ENCODE assay signal across 23 mouse cellular contexts in the genomic region with DNA sequence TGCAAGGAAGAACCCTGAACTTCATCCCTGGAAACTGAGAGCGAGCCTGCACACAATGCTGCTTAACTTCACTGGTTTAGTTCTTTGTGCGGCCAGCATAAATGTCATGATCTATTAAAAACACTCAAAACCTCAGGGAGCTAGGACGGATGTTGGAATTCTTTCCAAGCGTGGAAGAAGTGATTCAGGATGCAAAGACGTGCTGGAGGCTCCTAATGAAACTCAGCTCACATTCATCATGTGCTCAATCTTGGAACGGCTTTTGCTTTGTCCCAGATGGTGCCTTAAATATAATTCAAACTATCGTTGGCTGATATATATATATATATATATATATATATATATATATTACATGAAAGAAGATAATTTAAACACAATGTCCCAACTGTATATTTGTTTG. TPM values are rescaled to one million over a fixed set of nuclear protein-coding genes. Genes with fewer than 3 reads are reported as not detected.
DNase-seq lines count a peak whose midpoint lies in the region; ATAC-seq and TF ChIP-seq lines count a peak whose summit lies in the region.
"Had no signal": no experiment of that assay in that cellular context is flagged by ENCODE, and none has a peak within 500 bp of the region (broad histone marks: within the 10 kb centered on the region; RNA-seq: fewer than 3 reads in every experiment).

No protein-coding gene starts in this region.

- intact Hi-C loops in heart, adult 2 months (cut with DNase I): no loop called here

- H3K27ac ChIP-seq in intestine, embryonic 15.5 days: no peak overlapping the region
- H3K27ac ChIP-seq in intestine, postnatal 0 days (ENCODE audit: low read depth, low read length): no peak overlapping the region
- H3K27ac ChIP-seq in lung, embryonic 14.5 days (ENCODE audit: low read depth): no peak overlapping the region
- H3K27ac ChIP-seq in lung, postnatal 0 days (ENCODE audit: low read length): no peak overlapping the region
- no peak overlapping the region for H3K27ac ChIP-seq in stomach, embryonic 16.5 days (ENCODE audit: low read length)
- H3K27ac ChIP-seq in stomach, postnatal 0 days (replicated peaks): no peak overlapping the region
- no peak overlapping the region for H3K27ac ChIP-seq in heart, adult 2 months
- H3K27ac ChIP-seq: heart, embryonic 10.5 days; heart, embryonic 15.5 days; liver, embryonic 15.5 days; midbrain, embryonic 10.5 days; midbrain, embryonic 15.5 days; neural tube, embryonic 12.5 days had no signal

- WGBS in intestine, embryonic 15.5 days: 52% methylated on average over 7 of the region's 7 CpGs
- WGBS in intestine, postnatal 0 days: 53% methylated on average over 7 of the region's 7 CpGs
- WGBS in lung, embryonic 14.5 days: 37% methylated on average over 7 of the region's 7 CpGs
- WGBS in lung, postnatal 0 days: 54% methylated on average over 7 of the region's 7 CpGs
- WGBS in stomach, embryonic 16.5 days: 48% methylated on average over 7 of the region's 7 CpGs
- 39% methylated on average over 7 of the region's 7 CpGs for WGBS in stomach, postnatal 0 days
- 63% methylated on average over 7 of the region's 7 CpGs for whole genome bisulfite sequencing in heart, adult 2 months

- no peaks in the 10 kb centered on the region for H3K27me3 ChIP-seq in intestine, embryonic 15.5 days (replicated peaks)
- no peaks in the 10 kb centered on the region for H3K27me3 ChIP-seq in intestine, postnatal 0 days (replicated peaks; ENCODE audit: control insufficient read depth, insufficient read depth, low read length)
- H3K27me3 ChIP-seq in lung, embryonic 14.5 days (ENCODE audit: insufficient read depth, low read length): no peaks in the 10 kb centered on the region
- no peaks in the 10 kb centered on the region for H3K27me3 ChIP-seq in lung, postnatal 0 days (replicated peaks; ENCODE audit: insufficient read depth, low read length)
- H3K27me3 ChIP-seq in stomach, embryonic 16.5 days (ENCODE audit: control insufficient read depth, insufficient read depth, low read length): no peaks in the 10 kb centered on the region
- no peaks in the 10 kb centered on the region for H3K27me3 ChIP-seq in stomach, postnatal 0 days (ENCODE audit: control insufficient read depth, insufficient read depth, low read length)
- H3K27me3 ChIP-seq in heart, adult 2 months (ENCODE audit: control insufficient read depth, insufficient read depth, low read length): no peaks in the 10 kb centered on the region
- H3K27me3 ChIP-seq: heart, embryonic 15.5 days; liver, embryonic 15.5 days; midbrain, embryonic 15.5 days; neural tube, embryonic 12.5 days had no signal

- no peaks in the 10 kb centered on the region for H3K36me3 ChIP-seq in intestine, embryonic 15.5 days
- H3K36me3 ChIP-seq in intestine, postnatal 0 days (ENCODE audit: control insufficient read depth, insufficient read depth): no peaks in the 10 kb centered on the region
- no peaks in the 10 kb centered on the region for H3K36me3 ChIP-seq in lung, embryonic 14.5 days (ENCODE audit: insufficient read depth)
- no peaks in the 10 kb centered on the region for H3K36me3 ChIP-seq in lung, postnatal 0 days (ENCODE audit: insufficient read depth, low read length)
- H3K36me3 ChIP-seq in stomach, embryonic 16.5 days (ENCODE audit: control insufficient read depth, insufficient read depth, low read length): no peaks in the 10 kb centered on the region
- H3K36me3 ChIP-seq in stomach, postnatal 0 days (ENCODE audit: control insufficient read depth, insufficient read depth, low read length): no peaks in the 10 kb centered on the region
- no peaks in the 10 kb centered on the region for H3K36me3 ChIP-seq in heart, adult 2 months (ENCODE audit: control insufficient read depth, insufficient read depth, low read length)
- H3K36me3 ChIP-seq: heart, embryonic 10.5 days; heart, embryonic 15.5 days; liver, embryonic 15.5 days; midbrain, embryonic 10.5 days; midbrain, embryonic 15.5 days; neural tube, embryonic 12.5 days had no signal

- no peak overlapping the region for H3K4me3 ChIP-seq in intestine, embryonic 15.5 days (replicated peaks)
- H3K4me3 ChIP-seq in intestine, postnatal 0 days (ENCODE audit: low read depth, low read length): no peak overlapping the region
- no peak overlapping the region for H3K4me3 ChIP-seq in lung, embryonic 14.5 days (ENCODE audit: low read depth, low read length)
- no peak overlapping the region for H3K4me3 ChIP-seq in lung, postnatal 0 days (ENCODE audit: low read depth, low read length)
- H3K4me3 ChIP-seq in stomach, embryonic 16.5 days (replicated peaks; ENCODE audit: low read length): no peak overlapping the region
- no peak overlapping the region for H3K4me3 ChIP-seq in stomach, postnatal 0 days (ENCODE audit: low read depth, low read length)
- no peak overlapping the region for H3K4me3 ChIP-seq in heart, adult 2 months
- H3K4me3 ChIP-seq: heart, embryonic 10.5 days; heart, embryonic 15.5 days; liver, embryonic 15.5 days; midbrain, embryonic 10.5 days; midbrain, embryonic 15.5 days; myocyte; neural tube, embryonic 12.5 days had no signal

- H3K4me2 ChIP-seq in intestine, embryonic 15.5 days (replicated peaks): no peak overlapping the region
- no peak overlapping the region for H3K4me2 ChIP-seq in intestine, postnatal 0 days (replicated peaks; ENCODE audit: low read depth)
- H3K4me2 ChIP-seq in lung, embryonic 14.5 days: no peak overlapping the region
- H3K4me2 ChIP-seq in lung, postnatal 0 days (replicated peaks; ENCODE audit: low read depth, low read length): no peak overlapping the region
- no peak overlapping the region for H3K4me2 ChIP-seq in stomach, embryonic 16.5 days (ENCODE audit: low read depth, low read length)
- H3K4me2 ChIP-seq in stomach, postnatal 0 days (replicated peaks; ENCODE audit: low read depth): no peak overlapping the region
- H3K4me2 ChIP-seq: heart, embryonic 15.5 days; liver, embryonic 15.5 days; midbrain, embryonic 15.5 days; neural tube, embryonic 12.5 days had no signal

- DNase-seq in lung, embryonic 14.5 days: peak; percentile 84
- DNase-seq in lung, postnatal 0 days (ENCODE audit: low spot score): no peak
- no peak for DNase-seq in stomach, postnatal 0 days (ENCODE audit: low spot score)
- no peak for DNase-seq in heart, adult 2 months
- DNase-seq in heart, adult 18-20 months: no peak
- DNase-seq: adrenal gland, postnatal 14 days; cerebellum, adult 11-12 months; cerebellum, adult 9-11 months; gastrocnemius, postnatal 10 days; kidney, postnatal 4 days; thymus, postnatal 14 days had no signal

- ATAC-seq in intestine, embryonic 15.5 days: 0 out of 2 replicates have a peak, but pooled peaks have one; percentile 34
- ATAC-seq in intestine, postnatal 0 days: no peak
- peak; percentile 89; the same call in 1 of the 2 replicates for ATAC-seq in lung, embryonic 14.5 days (ENCODE audit: insufficient read depth)
- no peak for ATAC-seq in lung, postnatal 0 days
- peak; percentile 50; the same call in 1 of the 2 replicates for ATAC-seq in stomach, embryonic 16.5 days (ENCODE audit: insufficient read depth, low FRiP score)
- no peak for ATAC-seq in stomach, postnatal 0 days (ENCODE audit: low FRiP score, low TSS enrichment)
- ATAC-seq: hindbrain, embryonic 16.5 days; midbrain, embryonic 15.5 days had no signal

- H3K4me1 ChIP-seq in intestine, embryonic 15.5 days (replicated peaks): no peaks in the 10 kb centered on the region
- H3K4me1 ChIP-seq in intestine, postnatal 0 days (replicated peaks; ENCODE audit: control insufficient read depth, insufficient read depth, low read length): no peaks in the 10 kb centered on the region
- no peaks in the 10 kb centered on the region for H3K4me1 ChIP-seq in lung, embryonic 14.5 days (ENCODE audit: insufficient read depth)
- no peaks in the 10 kb centered on the region for H3K4me1 ChIP-seq in lung, postnatal 0 days (ENCODE audit: insufficient read depth, low read depth, low read length)
- H3K4me1 ChIP-seq in stomach, embryonic 16.5 days (ENCODE audit: control insufficient read depth, insufficient read depth, low read length): no peaks in the 10 kb centered on the region; the same call in 1 of the 2 replicates
- no peaks in the 10 kb centered on the region for H3K4me1 ChIP-seq in stomach, postnatal 0 days (replicated peaks; ENCODE audit: control insufficient read depth, insufficient read depth)
- H3K4me1 ChIP-seq in heart, adult 2 months (ENCODE audit: control insufficient read depth, insufficient read depth, low read length): no peaks in the 10 kb centered on the region
- H3K4me1 ChIP-seq: heart, embryonic 10.5 days; heart, embryonic 15.5 days; midbrain, embryonic 10.5 days; midbrain, embryonic 15.5 days; neural tube, embryonic 12.5 days had no signal

- no peak for TF ChIP-seq CTCF in intestine, postnatal 0 days (IDR thresholded peaks at IDR 0.05; ENCODE audit: low read depth)
- TF ChIP-seq CTCF in lung, embryonic 14.5 days (IDR thresholded peaks at IDR 0.05; ENCODE audit: low read depth): no peak
- TF ChIP-seq CTCF in lung, postnatal 0 days (IDR thresholded peaks at IDR 0.05): no peak
- no peak for TF ChIP-seq CTCF in stomach, postnatal 0 days (IDR thresholded peaks at IDR 0.05; ENCODE audit: low read depth)
- TF ChIP-seq CTCF in heart, adult 2 months (IDR thresholded peaks at IDR 0.05): no peak

- no peak for TF ChIP-seq EP300 in lung, postnatal 0 days (IDR thresholded peaks at IDR 0.05)
- TF ChIP-seq EP300 in stomach, postnatal 0 days (optimal IDR thresholded peaks at IDR 0.05): no peak
- no peak for TF ChIP-seq EP300 in heart, adult 2 months (IDR thresholded peaks at IDR 0.05; ENCODE audit: insufficient read depth, low read depth, low read length)

- H3K79me2 ChIP-seq in heart, adult 2 months (replicated peaks; ENCODE audit: control insufficient read depth, insufficient read depth, low read length): no peaks in the 10 kb centered on the region

- H3K9ac ChIP-seq in intestine, embryonic 15.5 days: no peak overlapping the region
- no peak overlapping the region for H3K9ac ChIP-seq in intestine, postnatal 0 days (ENCODE audit: low read depth, low read length)
- H3K9ac ChIP-seq in lung, embryonic 14.5 days: no peak overlapping the region
- no peak overlapping the region for H3K9ac ChIP-seq in lung, postnatal 0 days (replicated peaks; ENCODE audit: low read depth)
- H3K9ac ChIP-seq in stomach, embryonic 16.5 days (ENCODE audit: low read length): no peak overlapping the region
- H3K9ac ChIP-seq in stomach, postnatal 0 days (ENCODE audit: low read length): no peak overlapping the region
- no peak overlapping the region for H3K9ac ChIP-seq in heart, adult 2 months (ENCODE audit: low read depth, low read length)
- H3K9ac ChIP-seq: heart, embryonic 15.5 days; liver, embryonic 15.5 days; midbrain, embryonic 15.5 days; neural tube, embryonic 12.5 days had no signal

- H3K9me3 ChIP-seq in intestine, embryonic 15.5 days: no peaks in the 10 kb centered on the region
- H3K9me3 ChIP-seq in intestine, postnatal 0 days (ENCODE audit: control insufficient read depth): no peaks in the 10 kb centered on the region
- no peaks in the 10 kb centered on the region for H3K9me3 ChIP-seq in lung, embryonic 14.5 days (ENCODE audit: low read depth, low read length)
- H3K9me3 ChIP-seq in lung, postnatal 0 days (ENCODE audit: low read length): no peaks in the 10 kb centered on the region
- H3K9me3 ChIP-seq in stomach, embryonic 16.5 days (replicated peaks; ENCODE audit: control insufficient read depth, low read length): no peaks in the 10 kb centered on the region
- no peaks in the 10 kb centered on the region for H3K9me3 ChIP-seq in stomach, postnatal 0 days (ENCODE audit: control insufficient read depth, low read length)
- H3K9me3 ChIP-seq: heart, embryonic 10.5 days; heart, embryonic 15.5 days; liver, embryonic 15.5 days; midbrain, embryonic 10.5 days; midbrain, embryonic 15.5 days; neural tube, embryonic 12.5 days had no signal

- TF ChIP-seq POLR2A in heart, adult 2 months (IDR thresholded peaks at IDR 0.05; ENCODE audit: insufficient read depth, low read depth, low read length): no peak

RNA-seq across cellular contexts. Expression of a gene that starts 58.1 kb away (rescaled TPM):
- polyA plus RNA-seq in intestine, embryonic 15.5 days (2015; fragmentation: Nextera tagmentation; extraction: Ambion mirVana): 0.82 and 1.1 TPM in 2 replicates
- 0.69 and 0.78 TPM in 2 replicates for polyA plus RNA-seq in intestine, postnatal 0 days (2015; fragmentation: Nextera tagmentation; extraction: Ambion mirVana)
- 0.97 and 1.0 TPM in 2 replicates for polyA plus RNA-seq in lung, embryonic 14.5 days (2014; fragmentation: Nextera tagmentation; extraction: Ambion mirVana)
- polyA plus RNA-seq in lung, postnatal 0 days (2015; fragmentation: Nextera tagmentation; extraction: Ambion mirVana): 0.11 and 0.17 TPM in 2 replicates
- 0.97 and 1.3 TPM in 2 replicates for polyA plus RNA-seq in stomach, embryonic 16.5 days (2015; fragmentation: Nextera tagmentation; extraction: Ambion mirVana)
- 0.28 and 0.33 TPM in 2 replicates for polyA plus RNA-seq in stomach, postnatal 0 days (2015; fragmentation: Nextera tagmentation; extraction: Ambion mirVana)
- total RNA-seq in heart, adult 2 months (2021): under 1 TPM; 0.16 to 0.23 TPM
- 0.23 and 0.79 TPM in 2 replicates for polyA plus RNA-seq in heart, adult 2 months (2012; rRNA removed)
- under 1 TPM; 0.05 to 0.46 TPM for total RNA-seq in heart, adult 18-20 months (2021)
- total RNA-seq: megakaryocyte progenitor cell, adult 5-6 weeks had no signal

Comparison
In these comparisons a context has a peak if more than half of its experiments do, and no peak if none do; other contexts are left out.
1. ATAC-seq: peak in intestine, embryonic 15.5 days (single experiment), lung, embryonic 14.5 days (single experiment) and stomach, embryonic 16.5 days (single experiment); none in intestine, postnatal 0 days (single experiment), lung, postnatal 0 days (single experiment) and stomach, postnatal 0 days (single experiment).